Mouse (Mus musculus) left cerebral cortex, adult 18-20 months (tissue): Measurements from ENCODE around the gene Atg13. TPM values are rescaled to one million over a fixed set of nuclear protein-coding genes. Genes with fewer than 3 reads are reported as not detected.

ENCODE experiments used
- DNase-seq, 2 experiments: peaks; one replicate each; pipeline ENCODE4 v3.0.0; 2021 to 2022; ENCODE audit warnings: low spot score in 2 of 2, mixed read lengths in 1 of 2
- total RNA-seq, 2 experiments: library from RNA; stranded (reverse); gene quantifications; 2 replicates each; pipeline ENCODE4 v1.2.3; 2021

The Atg13 gene
- total RNA-seq, 2 experiments from 2014 or later = 91.9 to 92.9 TPM

DNA sequence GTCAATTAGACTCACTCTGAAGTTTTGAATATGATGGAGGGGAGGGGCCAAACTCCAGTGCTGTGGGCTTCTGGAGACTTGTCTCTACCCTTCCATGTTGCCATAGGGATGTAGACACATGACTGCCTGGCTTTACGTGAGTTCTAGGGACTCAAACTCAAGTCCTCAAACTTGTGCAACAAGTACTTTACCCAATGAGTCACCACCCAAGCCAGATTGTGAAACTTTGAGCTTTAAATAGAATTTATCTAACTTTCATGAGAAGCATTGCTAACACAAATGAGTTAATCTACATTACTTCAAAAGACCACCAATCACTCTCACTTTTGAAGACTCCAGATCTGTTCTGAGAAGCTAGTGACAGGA, 14.2 kb downstream of the Atg13 start:
- no peak for DNase-seq

- DNase-seq = peak; percentile 26 to 49
Measured at GRCm38 (mm10) chr2:91695436-91696224, 14.7 kb downstream of the Atg13 start.

GRCm38 (mm10) chr2:91689452-91689851, 20.9 kb downstream of the Atg13 start:
- peak in 1 of 2 experiments; percentile 29 for DNase-seq

GRCm38 (mm10) chr2:91683919-91684318, 26.5 kb downstream of the Atg13 start:
- DNase-seq = no peak

- DNase-seq = peak; percentile 70 to 78
Measured at GRCm38 (mm10) chr2:91682850-91683249, 27.5 kb downstream of the Atg13 start.

- no peak for DNase-seq
Measured at GRCm38 (mm10) chr2:91676961-91677360, 33.4 kb downstream of the Atg13 start.

DNA sequence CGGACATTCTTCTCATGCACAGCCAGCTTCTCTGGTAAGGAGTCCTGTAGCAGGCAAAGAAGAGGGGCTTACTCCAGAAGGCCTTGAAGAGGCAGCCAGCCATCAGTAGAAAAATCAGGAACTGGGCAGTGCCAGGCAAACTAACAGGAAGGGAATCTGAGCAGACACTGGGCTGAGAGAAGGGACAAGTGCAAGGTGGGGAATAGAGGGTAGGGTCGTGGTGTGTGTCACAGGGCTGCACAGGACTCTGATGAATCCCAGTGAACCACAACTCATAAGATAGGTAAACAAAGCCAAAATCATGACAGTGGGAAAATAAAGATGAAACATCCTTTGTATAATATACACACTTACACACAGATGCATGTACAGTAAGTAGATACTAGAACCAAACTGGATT, 34.0 kb downstream of the Atg13 start:
- DNase-seq = no peak

DNA sequence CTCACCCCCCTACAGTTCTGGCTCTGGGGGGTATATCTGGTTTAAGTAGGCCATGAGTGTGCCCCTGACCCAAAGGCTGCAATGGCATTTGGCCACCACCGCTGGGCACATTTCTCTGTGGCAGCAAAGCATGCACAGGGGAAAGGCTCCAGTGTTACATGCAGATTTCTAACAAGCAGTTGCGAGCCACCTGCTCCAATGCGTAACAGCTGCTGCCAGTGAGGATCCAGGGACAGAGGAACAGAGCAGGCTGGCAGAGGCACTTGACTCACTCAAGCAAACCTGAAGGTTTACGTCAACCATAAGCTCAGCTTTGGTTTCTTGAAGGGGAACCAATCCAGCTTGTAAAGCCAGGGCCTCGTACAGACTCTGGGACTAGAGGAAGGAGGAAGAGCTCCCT, 35.5 kb downstream of the Atg13 start:
- DNase-seq = peak; percentile 41 to 43

DNA sequence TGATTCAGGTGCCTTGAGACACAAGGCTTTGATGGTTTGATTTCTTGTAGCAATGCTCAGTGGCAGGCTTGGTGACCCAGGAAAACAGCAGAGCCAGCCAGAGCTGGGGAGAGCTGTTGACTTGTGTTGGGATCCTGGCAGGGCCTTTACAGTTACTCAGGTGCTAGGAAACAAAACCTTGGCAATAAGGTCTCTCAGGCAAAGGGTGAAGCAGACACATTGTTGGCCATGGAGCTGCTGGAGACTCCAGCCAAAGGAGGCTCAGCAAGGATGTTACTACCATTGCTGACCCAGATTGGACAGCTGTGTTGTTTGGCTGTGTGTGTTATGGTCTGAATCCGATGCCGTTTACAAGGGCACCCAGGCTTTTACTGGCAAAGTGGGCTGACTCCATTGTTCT, 36.8 kb downstream of the Atg13 start:
- no peak for DNase-seq

- no peak for DNase-seq
Measured at GRCm38 (mm10) chr2:91670038-91670437, 40.3 kb downstream of the Atg13 start.

GRCm38 (mm10) chr2:91669326-91669725, 41.0 kb downstream of the Atg13 start:
- DNase-seq = no peak

GRCm38 (mm10) chr2:91667747-91668146, 42.6 kb downstream of the Atg13 start:
- no peak for DNase-seq

DNA sequence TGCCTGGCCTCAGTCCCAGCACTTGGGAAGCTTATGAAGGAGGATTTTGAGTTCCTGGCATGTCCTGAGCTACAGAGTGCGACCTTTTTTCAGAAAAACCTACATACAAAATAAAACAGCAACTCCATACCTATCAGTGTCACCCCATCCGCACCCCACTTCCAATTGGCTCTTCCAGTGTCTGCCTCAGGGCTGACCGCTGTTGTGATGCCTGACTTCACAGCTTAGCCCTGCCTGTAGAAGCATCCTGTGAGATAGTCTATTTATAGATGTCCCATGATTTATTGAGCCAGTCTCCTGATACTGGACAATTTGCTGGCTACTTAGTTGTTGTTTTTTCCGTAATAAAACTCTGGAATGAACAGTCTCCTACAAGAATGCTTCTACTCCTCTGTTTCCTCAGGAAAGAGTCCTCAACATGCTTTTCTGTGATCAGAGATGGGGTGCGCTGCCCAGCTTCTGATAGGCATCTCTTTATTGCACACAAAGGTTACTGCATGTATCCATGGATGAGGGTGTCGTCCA, 43.9 kb downstream of the Atg13 start:
- no peak for DNase-seq

- DNase-seq = no peak
Measured at GRCm38 (mm10) chr2:91664780-91665179, 45.6 kb downstream of the Atg13 start.

- no peak for DNase-seq
Measured at GRCm38 (mm10) chr2:91660981-91661380, 49.4 kb downstream of the Atg13 start.

DNA sequence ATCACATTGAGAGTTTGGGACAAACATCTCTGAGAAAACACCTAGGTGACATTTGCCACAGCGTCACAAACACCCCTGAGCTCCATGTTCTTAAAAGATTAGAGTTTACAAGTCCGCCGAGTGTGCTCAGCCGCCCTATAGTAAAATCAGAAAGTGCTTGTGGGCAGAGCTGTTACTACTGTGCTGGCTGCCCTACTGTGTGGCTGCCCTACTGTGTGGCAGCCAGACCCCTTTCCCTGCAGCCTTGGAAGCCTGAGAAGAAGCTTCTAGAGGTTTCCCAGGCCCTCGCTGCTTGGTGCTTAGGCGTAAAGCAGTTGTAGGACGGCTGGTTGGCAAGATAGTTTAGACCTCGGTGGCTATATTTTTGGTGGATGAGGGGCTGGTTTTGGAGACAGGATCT, 50.7 kb downstream of the Atg13 start:
- no peak for DNase-seq

DNA sequence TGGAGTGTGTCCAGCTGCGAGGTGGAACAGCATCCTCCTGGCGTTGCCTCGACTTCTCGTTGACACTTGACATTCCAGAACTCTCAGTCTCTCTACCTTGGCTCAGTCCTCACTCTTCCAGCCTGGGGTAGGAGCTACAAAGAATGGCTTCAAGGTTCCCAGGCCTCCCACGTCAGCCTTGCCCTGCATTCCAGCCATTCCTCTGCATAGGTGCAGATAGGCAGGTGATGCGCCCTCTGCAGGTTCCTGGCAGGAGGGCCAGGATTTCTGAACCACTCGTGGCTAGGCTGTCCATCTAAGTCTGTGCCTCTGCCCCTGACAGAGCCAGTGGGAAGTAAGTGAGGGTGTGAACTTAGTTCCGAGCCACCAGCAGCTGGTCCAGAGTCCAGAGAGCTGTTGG, 53.6 kb downstream of the Atg13 start:
- no peak for DNase-seq

DNA sequence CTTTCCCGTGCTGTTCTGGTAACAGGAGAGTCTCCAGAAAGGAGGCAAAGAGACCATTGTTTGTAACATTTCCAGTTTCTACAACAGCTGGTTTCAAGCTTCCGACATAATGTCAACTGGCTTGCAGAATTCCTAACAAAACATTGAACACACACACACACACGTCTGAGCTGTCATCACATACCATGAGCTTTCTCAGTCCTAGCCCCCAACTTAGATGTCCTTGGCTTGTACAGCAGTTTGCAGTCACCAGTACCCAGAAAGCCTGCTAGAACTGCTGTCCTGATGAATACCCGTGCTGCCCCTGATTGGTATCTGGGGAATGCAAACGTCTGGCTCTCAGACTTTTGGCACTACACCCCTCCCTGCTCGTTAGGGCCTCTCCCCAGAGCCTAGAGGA, 54.5 kb downstream of the Atg13 start:
- no peak for DNase-seq

- no peak for DNase-seq
Measured at GRCm38 (mm10) chr2:91655388-91655787, 55.0 kb downstream of the Atg13 start.

DNA sequence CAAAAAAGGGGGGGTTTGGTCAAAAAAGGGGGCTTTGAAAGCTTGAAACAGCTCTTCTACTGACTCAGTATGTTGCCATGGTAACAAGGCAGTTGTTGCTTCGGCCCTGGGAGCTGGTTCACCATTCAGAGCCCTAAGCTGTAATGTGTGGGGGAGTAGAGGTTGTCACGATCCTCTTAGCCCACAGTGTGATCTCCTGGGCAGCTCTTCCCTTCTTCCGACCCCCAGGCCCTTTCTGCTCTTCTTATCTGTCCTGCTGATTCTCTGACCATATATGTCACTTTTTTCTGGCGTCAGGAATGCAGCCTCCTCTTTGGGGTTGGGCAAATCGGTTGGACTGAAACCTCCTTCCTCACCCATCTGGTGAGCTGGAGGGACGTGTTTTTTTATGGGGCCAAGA, 57.5 kb downstream of the Atg13 start:
- peak; percentile 23 to 44 for DNase-seq

GRCm38 (mm10) chr2:91651458-91652258, 58.7 kb downstream of the Atg13 start:
- DNase-seq = no peak

DNA sequence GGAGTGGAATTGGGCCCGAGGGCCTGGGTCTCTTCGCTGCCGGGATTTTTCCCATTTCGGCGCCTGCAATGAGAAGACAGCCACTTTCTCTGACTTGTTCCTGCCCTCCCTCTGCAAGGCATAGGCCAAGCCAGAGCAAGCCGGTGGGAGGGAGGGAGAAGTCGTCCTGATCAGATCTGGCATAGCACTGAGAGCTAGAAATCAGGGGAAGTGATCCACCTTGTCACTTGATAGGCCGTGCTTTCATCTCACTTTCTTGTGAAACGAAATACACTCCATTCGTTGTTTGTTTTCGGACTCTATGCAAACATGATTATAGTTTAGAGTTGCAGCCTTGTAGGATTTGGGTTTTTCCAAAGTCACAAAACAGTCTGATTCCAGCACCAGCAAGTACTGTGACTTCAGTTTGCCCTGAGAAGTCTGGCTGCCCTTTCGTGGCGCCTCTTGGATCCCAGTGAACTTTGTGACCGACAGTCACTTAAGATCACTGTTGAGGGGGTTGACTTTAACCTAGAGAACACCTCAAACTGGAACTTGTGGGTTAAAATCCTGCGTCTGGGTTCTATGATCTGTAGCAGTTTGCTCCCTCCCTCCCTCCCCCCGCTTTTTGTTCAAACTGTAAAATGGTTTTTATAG, 59.9 kb downstream of the Atg13 start:
- no peak for DNase-seq
